Mouse (Mus musculus): Measurements from ENCODE around the gene Hnrnpm. TPM values are rescaled to one million over a fixed set of nuclear protein-coding genes. Genes with fewer than 3 reads are reported as not detected.

Gene Hnrnpm
- polyA plus RNA-seq, 1 experiment from 2014 or later: 145 TPM

- Histone ChIP-seq H3K9ac (ENCODE audit: low read depth, low read length) (no peak overlapping the region), H3K27me3 (replicated peaks; ENCODE audit: control insufficient read depth, insufficient read depth, low read length) (no peaks in the 10 kb centered on the region), H3K4me3 (ENCODE audit: low read depth, low read length) (no peak overlapping the region), H3K4me2 (replicated peaks; ENCODE audit: low read depth) (no peak overlapping the region), H3K36me3 (ENCODE audit: control insufficient read depth, insufficient read depth) (peaks cover 81% of the 10 kb centered on the region), H3K9me3 (ENCODE audit: control insufficient read depth) (no peaks in the 10 kb centered on the region), H3K27ac (ENCODE audit: low read depth, low read length) (0 out of 2 replicates have a peak overlapping the region, but pooled peaks have one; percentile 4), H3K4me1 (replicated peaks; ENCODE audit: control insufficient read depth, insufficient read depth, low read length) (no peaks in the 10 kb centered on the region)
- WGBS: 98% methylated on average over 34 of the region's 34 CpGs
- no peak for ATAC-seq
- TF ChIP-seq CTCF (IDR thresholded peaks at IDR 0.05; ENCODE audit: low read depth): no peak
Observed at GRCm38 (mm10) chr17:33649781-33650475, 36.7 kb downstream of the Hnrnpm start.

- Histone ChIP-seq H3K9ac (ENCODE audit: low read depth, low read length) (no peak overlapping the region), H3K27me3 (replicated peaks; ENCODE audit: control insufficient read depth, insufficient read depth, low read length) (no peaks in the 10 kb centered on the region), H3K36me3 (ENCODE audit: control insufficient read depth, insufficient read depth) (peaks cover 67% of the 10 kb centered on the region), H3K4me3 (ENCODE audit: low read depth, low read length) (no peak overlapping the region), H3K9me3 (ENCODE audit: control insufficient read depth) (no peaks in the 10 kb centered on the region), H3K4me1 (replicated peaks; ENCODE audit: control insufficient read depth, insufficient read depth, low read length) (no peaks in the 10 kb centered on the region), H3K4me2 (replicated peaks; ENCODE audit: low read depth) (no peak overlapping the region), H3K27ac (ENCODE audit: low read depth, low read length) (no peak overlapping the region)
- no peak for ATAC-seq
- TF ChIP-seq CTCF (IDR thresholded peaks at IDR 0.05; ENCODE audit: low read depth): no peak
- 95% methylated on average over 8 of the region's 8 CpGs for WGBS
Observed at GRCm38 (mm10) chr17:33645073-33645472, 41.6 kb downstream of the Hnrnpm start.

GRCm38 (mm10) chr17:33644068-33644467, 42.6 kb downstream of the Hnrnpm start:
- Histone ChIP-seq H3K36me3 (ENCODE audit: control insufficient read depth, insufficient read depth) (peaks cover 57% of the 10 kb centered on the region), H3K4me2 (replicated peaks; ENCODE audit: low read depth) (no peak overlapping the region), H3K27me3 (replicated peaks; ENCODE audit: control insufficient read depth, insufficient read depth, low read length) (no peaks in the 10 kb centered on the region), H3K27ac (ENCODE audit: low read depth, low read length) (no peak overlapping the region), H3K9me3 (ENCODE audit: control insufficient read depth) (no peaks in the 10 kb centered on the region), H3K4me1 (replicated peaks; ENCODE audit: control insufficient read depth, insufficient read depth, low read length) (no peaks in the 10 kb centered on the region), H3K9ac (ENCODE audit: low read depth, low read length) (no peak overlapping the region), H3K4me3 (ENCODE audit: low read depth, low read length) (no peak overlapping the region)
- 93% methylated on average over 4 of the region's 4 CpGs for WGBS
- ATAC-seq: no peak
- TF ChIP-seq CTCF (IDR thresholded peaks at IDR 0.05; ENCODE audit: low read depth): no peak

- Histone ChIP-seq H3K4me1 (replicated peaks; ENCODE audit: control insufficient read depth, insufficient read depth, low read length) (no peaks in the 10 kb centered on the region), H3K36me3 (ENCODE audit: control insufficient read depth, insufficient read depth) (peaks cover 19% of the 10 kb centered on the region), H3K4me3 (ENCODE audit: low read depth, low read length) (no peak overlapping the region), H3K9ac (ENCODE audit: low read depth, low read length) (no peak overlapping the region), H3K9me3 (ENCODE audit: control insufficient read depth) (no peaks in the 10 kb centered on the region), H3K4me2 (replicated peaks; ENCODE audit: low read depth) (no peak overlapping the region), H3K27ac (ENCODE audit: low read depth, low read length) (no peak overlapping the region), H3K27me3 (replicated peaks; ENCODE audit: control insufficient read depth, insufficient read depth, low read length) (no peaks in the 10 kb centered on the region)
- TF ChIP-seq CTCF (IDR thresholded peaks at IDR 0.05; ENCODE audit: low read depth): no peak
- no peak for ATAC-seq
- WGBS: 47% methylated on average over 6 of the region's 6 CpGs
Observed at GRCm38 (mm10) chr17:33639743-33640142, 46.9 kb downstream of the Hnrnpm start.

- Histone ChIP-seq H3K4me1 (replicated peaks; ENCODE audit: control insufficient read depth, insufficient read depth, low read length) (no peaks in the 10 kb centered on the region), H3K9ac (ENCODE audit: low read depth, low read length) (no peak within 1 kb of the TSS), H3K36me3 (ENCODE audit: control insufficient read depth, insufficient read depth) (peaks cover 2% of the 10 kb centered on the region; the same call in 1 of the 2 replicates), H3K27me3 (replicated peaks; ENCODE audit: control insufficient read depth, insufficient read depth, low read length) (no peaks in the 10 kb centered on the region), H3K27ac (ENCODE audit: low read depth, low read length) (no peak within 1 kb of the TSS), H3K4me2 (replicated peaks; ENCODE audit: low read depth) (no peak within 1 kb of the TSS), H3K4me3 (ENCODE audit: low read depth, low read length) (no peak within 1 kb of the TSS), H3K9me3 (ENCODE audit: control insufficient read depth) (no peaks in the 10 kb centered on the region)
- no peak for ATAC-seq
- WGBS: 77% methylated on average over 4 of the region's 4 CpGs
- no peak for TF ChIP-seq CTCF (IDR thresholded peaks at IDR 0.05; ENCODE audit: low read depth)
Observed at GRCm38 (mm10) chr17:33637516-33638276, 49.0 kb downstream of the Hnrnpm start, which contains the start of gene Pram1. Gene Pram1 (plus strand): TSS chr17:33638056.

GRCm38 (mm10) chr17:33637038-33637437, 49.6 kb downstream of the Hnrnpm start:
- no peak overlapping the region for H3K4me3 ChIP-seq (ENCODE audit: low read depth, low read length)
- no peak for ATAC-seq
- H3K27ac ChIP-seq (ENCODE audit: low read depth, low read length): no peak overlapping the region
- H3K36me3 ChIP-seq (ENCODE audit: control insufficient read depth, insufficient read depth): peaks cover under 1% of the 10 kb centered on the region; the same call in 1 of the 2 replicates
- no peaks in the 10 kb centered on the region for H3K27me3 ChIP-seq (replicated peaks; ENCODE audit: control insufficient read depth, insufficient read depth, low read length)
- no peak overlapping the region for H3K4me2 ChIP-seq (replicated peaks; ENCODE audit: low read depth)
- H3K4me1 ChIP-seq (replicated peaks; ENCODE audit: control insufficient read depth, insufficient read depth, low read length): no peaks in the 10 kb centered on the region
- H3K9ac ChIP-seq (ENCODE audit: low read depth, low read length): no peak overlapping the region
- no peaks in the 10 kb centered on the region for H3K9me3 ChIP-seq (ENCODE audit: control insufficient read depth)
- 65% methylated on average over 2 of the region's 2 CpGs for WGBS
- no peak for TF ChIP-seq CTCF (IDR thresholded peaks at IDR 0.05; ENCODE audit: low read depth)

All from intestine, postnatal 0 days (tissue).